Mouse (Mus musculus) brain, embryonic 14.5 days (tissue): ENCODE results near the gene Fer.

Experiments used
- CTCF ChIP-seq: fragments of 200-500 bp; IDR thresholded peaks from 2 replicates; pipeline ENCODE4 v1.5.1; 2012; ENCODE audit warnings: inconsistent platforms, mild to moderate bottlenecking, moderate library complexity, borderline replicate concordance; ENCODE audit not compliant: insufficient read depth, insufficient read length; ENCODE audit errors: extremely low read depth
- POLR2A ChIP-seq: fragments of 200-500 bp; IDR thresholded peaks from 2 replicates; pipeline ENCODE4 v1.6.1; 2012; ENCODE audit warnings: mild to moderate bottlenecking, inconsistent platforms, borderline replicate concordance; ENCODE audit not compliant: poor library complexity, insufficient read depth, insufficient read length, severe bottlenecking; ENCODE audit errors: extremely low read depth

- TF ChIP-seq CTCF (no peak), POLR2A (no peak)
These were observed 235.0 kb downstream of the Fer start for GRCm38 (mm10) chr17:64097788-64098359.
